Mouse (Mus musculus) left cerebral cortex, adult 2 months (tissue): Measurements from ENCODE around the gene Sp1. TPM values are rescaled to one million over a fixed set of nuclear protein-coding genes. Genes with fewer than 3 reads are reported as not detected.

Experiments used
- DNase-seq, 2 experiments: peaks; one replicate each; pipeline ENCODE4 v3.0.0; 2021 to 2022; ENCODE audit warnings: low spot score in 2 of 2, mixed read lengths in 1 of 2; ENCODE audit errors: extremely low spot score in 1 of 2
- H3K27ac ChIP-seq: fragments of 200-600 bp; 2 replicates; pipeline ENCODE4 v1.8.1; 2022
- H3K4me3 ChIP-seq: fragments of 200-600 bp; 2 replicates; pipeline ENCODE4 v1.8.1; 2022
- CTCF ChIP-seq: fragments of 200-600 bp; IDR thresholded peaks from 2 replicates; pipeline ENCODE4 v1.8.1; 2022; ENCODE audit warnings: antibody characterized with exemption, mild to moderate bottlenecking, moderate library complexity
- intact Hi-C: fragments of 180-260 bp; cut with DNase I; formaldehyde crosslinking; loops from one replicate; pipeline ENCODE4 v1.15.1; 2025
- total RNA-seq, 2 experiments: library from RNA; stranded (reverse); gene quantifications; 2 replicates each; pipeline ENCODE4 v1.2.3; 2021

The Sp1 gene
- total RNA-seq, 2 experiments from 2014 or later = 26.8 to 27.2 TPM

GRCm38 (mm10) chr15:102451666-102452430 is 45.9 kb downstream of the Sp1 start:
- TF ChIP-seq CTCF = no peak
- intact Hi-C loops = no loop called here
- DNase-seq = peak in 1 of 2 experiments; percentile 14
- Histone ChIP-seq H3K4me3 (no peak overlapping the region), H3K27ac (no peak overlapping the region)

GRCm38 (mm10) chr15:102455993-102456392 is 50.0 kb downstream of the Sp1 start:
- no peak overlapping the region for H3K4me3 ChIP-seq
- H3K27ac ChIP-seq = no peak overlapping the region
- intact Hi-C loops = no loop called here
- DNase-seq = no peak
- TF ChIP-seq CTCF = peak; percentile 41

GRCm38 (mm10) chr15:102458050-102458736 is 52.2 kb downstream of the Sp1 start:
- no peak for TF ChIP-seq CTCF
- H3K27ac ChIP-seq = peak overlapping the region; percentile 82
- no peak for DNase-seq
- intact Hi-C loops = no loop called here
- H3K4me3 ChIP-seq = peak overlapping the region; percentile 55

- Histone ChIP-seq H3K27ac (peak within 1 kb of the TSS; percentile 82), H3K4me3 (peak within 1 kb of the TSS; percentile 55)
- intact Hi-C loops = no loop called here
- TF ChIP-seq CTCF = peak; percentile 72
- peak; percentile 87 to 90 for DNase-seq
Observed at GRCm38 (mm10) chr15:102458904-102459317, 53.0 kb downstream of the Sp1 start, which contains the start of gene Prr13. TSS of gene Prr13 (plus strand) at chr15:102459028.

GRCm38 (mm10) chr15:102459381-102459780 is 53.4 kb downstream of the Sp1 start:
- intact Hi-C loops = no loop called here
- DNase-seq = no peak
- no peak for TF ChIP-seq CTCF
- Histone ChIP-seq H3K4me3 (peak overlapping the region; percentile 55), H3K27ac (peak overlapping the region; percentile 82)

GRCm38 (mm10) chr15:102459847-102460246 is 53.9 kb downstream of the Sp1 start:
- DNase-seq = no peak
- Histone ChIP-seq H3K27ac (no peak overlapping the region), H3K4me3 (no peak overlapping the region)
- no peak for TF ChIP-seq CTCF
- intact Hi-C loops = no loop called here

- no peak for DNase-seq
- no peak overlapping the region for H3K4me3 ChIP-seq
- intact Hi-C loops = no loop called here
- no peak for TF ChIP-seq CTCF
- no peak overlapping the region for H3K27ac ChIP-seq
Observed at GRCm38 (mm10) chr15:102460409-102460808, 54.5 kb downstream of the Sp1 start.

- H3K27ac ChIP-seq = no peak overlapping the region
- no peak overlapping the region for H3K4me3 ChIP-seq
- DNase-seq = no peak
- intact Hi-C loops = no loop called here
- no peak for TF ChIP-seq CTCF
Observed at GRCm38 (mm10) chr15:102460971-102461370, 55.0 kb downstream of the Sp1 start.

GRCm38 (mm10) chr15:102461430-102462075 is 55.6 kb downstream of the Sp1 start:
- H3K27ac ChIP-seq = no peak overlapping the region
- intact Hi-C loops = no loop called here
- H3K4me3 ChIP-seq = no peak overlapping the region
- DNase-seq = no peak
- no peak for TF ChIP-seq CTCF

- intact Hi-C loops = no loop called here
- no peak overlapping the region for H3K4me3 ChIP-seq
- no peak for DNase-seq
- TF ChIP-seq CTCF = peak; percentile 39
- H3K27ac ChIP-seq = no peak overlapping the region
Observed at GRCm38 (mm10) chr15:102463666-102464065, 57.7 kb downstream of the Sp1 start.

- Histone ChIP-seq H3K27ac (no peak overlapping the region), H3K4me3 (no peak overlapping the region)
- no peak for DNase-seq
- intact Hi-C loops = no loop called here
- no peak for TF ChIP-seq CTCF
Observed at GRCm38 (mm10) chr15:102468675-102469370, 62.9 kb downstream of the Sp1 start.

GRCm38 (mm10) chr15:102470183-102470604 is 64.3 kb downstream of the Sp1 start, which contains the start of gene Pcbp2:
TSS of gene Pcbp2 (plus strand) at chr15:102470539.
- peak within 1 kb of the TSS; percentile 95 for H3K27ac ChIP-seq
- TF ChIP-seq CTCF = peak; percentile 98
- peak; percentile 95 to 97 for DNase-seq
- peak within 1 kb of the TSS; percentile 59 for H3K4me3 ChIP-seq
- intact Hi-C loops = loop anchor here (1.0 kb wide), 2 partner anchors 47 to 65 kb away; partner anchors contain the start of gene Map3k12
